20 mouse cellular contexts compared by ENCODE assay signal in genomic region chr19:58353260-58353870, GRCm38 (mm10).
DNase-seq lines count a peak whose midpoint lies in the region; ATAC-seq and TF ChIP-seq lines count a peak whose summit lies in the region.
"Had no signal": no experiment of that assay in that cellular context is flagged by ENCODE, and none has a peak within 500 bp of the region (broad histone marks: within the 10 kb centered on the region; RNA-seq: fewer than 3 reads in every experiment).

No protein-coding gene starts in this region.

- peak overlapping the region; percentile 84 for H3K27ac ChIP-seq in hindbrain, embryonic 13.5 days
- H3K27ac ChIP-seq in hindbrain, embryonic 16.5 days (ENCODE audit: low read depth, low read length), result peak overlapping the region; percentile 40
- H3K27ac ChIP-seq in midbrain, embryonic 11.5 days (ENCODE audit: low read depth, low read length), result peak overlapping the region; percentile 26; the same call in 1 of the 2 replicates
- H3K27ac ChIP-seq in neural tube, embryonic 12.5 days, result peak overlapping the region; percentile 28; the same call in 1 of the 2 replicates
- H3K27ac ChIP-seq in liver, postnatal 0 days (ENCODE audit: low read depth), result no peak overlapping the region
- H3K27ac ChIP-seq: heart, embryonic 13.5 days; left cerebral cortex, adult 2 months had no signal

- ATAC-seq in hindbrain, embryonic 13.5 days (ENCODE audit: low FRiP score), result peak; percentile 44; the same call in 1 of the 2 replicates
- no peak for ATAC-seq in hindbrain, embryonic 16.5 days
- ATAC-seq in midbrain, embryonic 11.5 days (ENCODE audit: low FRiP score), result peak; percentile 36; the same call in 1 of the 2 replicates
- ATAC-seq in neural tube, embryonic 12.5 days (ENCODE audit: low FRiP score, low read depth), result no peak
- no peak for ATAC-seq in liver, postnatal 0 days

- no peaks in the 10 kb centered on the region for H3K27me3 ChIP-seq in hindbrain, embryonic 13.5 days
- H3K27me3 ChIP-seq in hindbrain, embryonic 16.5 days (replicated peaks; ENCODE audit: control insufficient read depth, insufficient read depth, low read length), result no peaks in the 10 kb centered on the region
- peaks cover 34% of the 10 kb centered on the region for H3K27me3 ChIP-seq in midbrain, embryonic 11.5 days (ENCODE audit: control insufficient read depth, insufficient read depth, low read length)
- no peaks in the 10 kb centered on the region for H3K27me3 ChIP-seq in neural tube, embryonic 12.5 days (replicated peaks)
- H3K27me3 ChIP-seq in liver, postnatal 0 days (ENCODE audit: insufficient read depth, low read length), result no peaks in the 10 kb centered on the region

- H3K4me3 ChIP-seq in hindbrain, embryonic 13.5 days, result no peak overlapping the region
- H3K4me3 ChIP-seq in hindbrain, embryonic 16.5 days (ENCODE audit: low read length), result no peak overlapping the region
- no peak overlapping the region for H3K4me3 ChIP-seq in midbrain, embryonic 11.5 days (ENCODE audit: low read depth, low read length)
- H3K4me3 ChIP-seq in neural tube, embryonic 12.5 days, result no peak overlapping the region
- no peak overlapping the region for H3K4me3 ChIP-seq in liver, postnatal 0 days (ENCODE audit: low read depth, low read length)
- H3K4me3 ChIP-seq: heart, embryonic 13.5 days; left cerebral cortex, adult 2 months had no signal

- no peak overlapping the region for H3K4me2 ChIP-seq in hindbrain, embryonic 13.5 days
- H3K4me2 ChIP-seq in hindbrain, embryonic 16.5 days (ENCODE audit: low read length), result no peak overlapping the region
- H3K4me2 ChIP-seq in midbrain, embryonic 11.5 days, result no peak overlapping the region
- 0 out of 2 replicates have a peak overlapping the region, but pooled peaks have one; percentile 2 for H3K4me2 ChIP-seq in neural tube, embryonic 12.5 days (replicated peaks)
- H3K4me2 ChIP-seq in liver, postnatal 0 days (ENCODE audit: low read depth, low read length), result no peak overlapping the region
- H3K4me2 ChIP-seq: heart, embryonic 13.5 days had no signal

- no peak for TF ChIP-seq EP300 in liver, postnatal 0 days (IDR thresholded peaks at IDR 0.05; ENCODE audit: low read depth)

- H3K9me3 ChIP-seq in hindbrain, embryonic 13.5 days, result no peaks in the 10 kb centered on the region
- no peaks in the 10 kb centered on the region for H3K9me3 ChIP-seq in hindbrain, embryonic 16.5 days (ENCODE audit: control insufficient read depth, low read length)
- H3K9me3 ChIP-seq in midbrain, embryonic 11.5 days (ENCODE audit: control insufficient read depth, low read length), result no peaks in the 10 kb centered on the region
- no peaks in the 10 kb centered on the region for H3K9me3 ChIP-seq in neural tube, embryonic 12.5 days
- no peaks in the 10 kb centered on the region for H3K9me3 ChIP-seq in liver, postnatal 0 days (ENCODE audit: low read length)
- H3K9me3 ChIP-seq: heart, embryonic 13.5 days had no signal

- TF ChIP-seq CTCF in liver, postnatal 0 days (IDR thresholded peaks at IDR 0.05; ENCODE audit: low read depth), result no peak

- no peak for DNase-seq in midbrain, embryonic 11.5 days (ENCODE audit: low spot score, missing footprints)
- DNase-seq in liver, postnatal 0 days, result no peak
- DNase-seq in frontal cortex, postnatal 36 days (ENCODE audit: low spot score in 2 of 2), result no peak
- DNase-seq in testis, postnatal 10 days (ENCODE audit: low spot score), result no peak
- DNase-seq: adrenal gland, postnatal 10 days; cerebellum, adult 11 months; cerebellum, postnatal 10 days; embryo, embryonic 11 days; gastrocnemius, postnatal 10 days; heart, adult 11 months; kidney, adult 8-10 months; kidney, postnatal 36 days; layer of hippocampus, adult 9-11 months; lung, postnatal 10 days; thymus, postnatal 36 days had no signal

- H3K36me3 ChIP-seq in hindbrain, embryonic 13.5 days, result no peaks in the 10 kb centered on the region
- H3K36me3 ChIP-seq in hindbrain, embryonic 16.5 days (ENCODE audit: control insufficient read depth, insufficient read depth, low read length), result no peaks in the 10 kb centered on the region
- no peaks in the 10 kb centered on the region for H3K36me3 ChIP-seq in midbrain, embryonic 11.5 days (ENCODE audit: control insufficient read depth, insufficient read depth, low read length)
- no peaks in the 10 kb centered on the region for H3K36me3 ChIP-seq in neural tube, embryonic 12.5 days
- H3K36me3 ChIP-seq in liver, postnatal 0 days (replicated peaks; ENCODE audit: insufficient read depth, low read length), result no peaks in the 10 kb centered on the region
- H3K36me3 ChIP-seq: heart, embryonic 13.5 days had no signal

- 0 out of 2 replicates have a peak overlapping the region, but pooled peaks have one; percentile 44 for H3K9ac ChIP-seq in hindbrain, embryonic 13.5 days
- H3K9ac ChIP-seq in hindbrain, embryonic 16.5 days (ENCODE audit: low read depth, low read length), result 0 out of 2 replicates have a peak overlapping the region, but pooled peaks have one; percentile 29
- H3K9ac ChIP-seq in midbrain, embryonic 11.5 days (ENCODE audit: low read length), result no peak overlapping the region
- H3K9ac ChIP-seq in neural tube, embryonic 12.5 days, result no peak overlapping the region
- no peak overlapping the region for H3K9ac ChIP-seq in liver, postnatal 0 days (replicated peaks)
- H3K9ac ChIP-seq: heart, embryonic 13.5 days had no signal

- 36% methylated on average over 13 of the region's 13 CpGs for WGBS in hindbrain, embryonic 13.5 days
- WGBS in hindbrain, embryonic 16.5 days, result 31% methylated on average over 13 of the region's 13 CpGs
- WGBS in midbrain, embryonic 11.5 days, result 50% methylated on average over 13 of the region's 13 CpGs
- 43% methylated on average over 13 of the region's 13 CpGs for WGBS in neural tube, embryonic 12.5 days
- WGBS in liver, postnatal 0 days (ENCODE audit: insufficient replicate concordance), result 73% methylated on average over 13 of the region's 13 CpGs

- peaks cover 58% of the 10 kb centered on the region for H3K4me1 ChIP-seq in hindbrain, embryonic 13.5 days (replicated peaks)
- H3K4me1 ChIP-seq in hindbrain, embryonic 16.5 days (ENCODE audit: control insufficient read depth, insufficient read depth, low read depth, low read length), result peaks cover 16% of the 10 kb centered on the region
- peaks cover 24% of the 10 kb centered on the region for H3K4me1 ChIP-seq in midbrain, embryonic 11.5 days (ENCODE audit: control insufficient read depth, insufficient read depth, low read length)
- peaks cover 41% of the 10 kb centered on the region for H3K4me1 ChIP-seq in neural tube, embryonic 12.5 days
- H3K4me1 ChIP-seq in liver, postnatal 0 days (ENCODE audit: insufficient read depth), result no peaks in the 10 kb centered on the region
- H3K4me1 ChIP-seq: heart, embryonic 13.5 days had no signal

Comparison
In these comparisons a context has a peak if more than half of its experiments do, and no peak if none do; other contexts are left out.
1. ATAC-seq: peak in hindbrain, embryonic 13.5 days (single experiment) and midbrain, embryonic 11.5 days (single experiment); none in hindbrain, embryonic 16.5 days (single experiment), neural tube, embryonic 12.5 days (single experiment) and liver, postnatal 0 days (single experiment).
2. H3K9ac ChIP-seq: peak in hindbrain, embryonic 13.5 days (single experiment) and hindbrain, embryonic 16.5 days (single experiment); none in midbrain, embryonic 11.5 days (single experiment), neural tube, embryonic 12.5 days (single experiment) and liver, postnatal 0 days (single experiment).